Mouse (Mus musculus) NIH3T3 (cell line): Measurements from ENCODE around the gene Cth.
"Not testable (repeated sequence)": the region's sequence is repeated elsewhere in the genome, so short reads cannot be mapped to it uniquely, and the experiment has no call there.

Experiments
- DNase-seq: peaks from one replicate; pipeline ENCODE4 v3.0.0-alpha.2; 2012; ENCODE audit warnings: low read depth

The Cth gene

DNA sequence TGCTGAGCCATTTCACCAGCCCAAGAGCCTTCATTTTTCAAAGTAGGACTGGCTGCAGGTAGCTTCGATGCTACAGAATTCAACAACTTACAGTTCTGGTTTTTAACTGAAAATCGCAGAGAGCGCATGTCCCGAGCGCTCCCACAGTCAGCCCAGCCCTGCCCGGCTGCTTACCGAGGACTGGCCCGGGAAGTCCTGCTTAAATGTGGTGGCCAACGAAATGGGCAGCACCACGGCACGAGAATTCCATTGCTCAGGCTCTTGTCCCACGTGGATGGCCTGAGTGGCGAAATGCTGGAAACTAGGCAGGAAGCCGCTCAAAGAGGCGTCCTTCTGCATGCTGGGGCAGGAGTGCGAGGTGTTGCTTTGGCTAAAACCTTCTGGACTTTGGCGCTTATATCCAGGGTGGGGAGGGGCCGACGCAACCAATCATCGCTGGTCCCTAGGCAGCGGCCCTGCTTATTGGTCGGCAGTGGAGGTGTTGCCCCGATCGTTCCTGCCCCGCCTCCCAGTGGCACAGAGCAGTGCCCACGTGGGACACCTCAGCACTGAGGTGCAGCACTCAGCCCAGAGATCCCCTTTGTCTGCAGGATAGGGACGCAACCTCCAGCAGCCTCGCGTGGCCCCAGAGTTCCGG, at the start of gene Cth:
Cth (minus strand) TSS at position 386 of the 637 bp plus-strand sequence.
- DNase-seq = peak; percentile 89

GRCm38 (mm10) chr3:157973236-157973635, 48.4 kb upstream of the Cth start:
- no peak for DNase-seq

GRCm38 (mm10) chr3:157971151-157971550, 46.3 kb upstream of the Cth start:
- DNase-seq = no peak

GRCm38 (mm10) chr3:157957320-157957719, 32.4 kb upstream of the Cth start:
- no peak for DNase-seq

DNA sequence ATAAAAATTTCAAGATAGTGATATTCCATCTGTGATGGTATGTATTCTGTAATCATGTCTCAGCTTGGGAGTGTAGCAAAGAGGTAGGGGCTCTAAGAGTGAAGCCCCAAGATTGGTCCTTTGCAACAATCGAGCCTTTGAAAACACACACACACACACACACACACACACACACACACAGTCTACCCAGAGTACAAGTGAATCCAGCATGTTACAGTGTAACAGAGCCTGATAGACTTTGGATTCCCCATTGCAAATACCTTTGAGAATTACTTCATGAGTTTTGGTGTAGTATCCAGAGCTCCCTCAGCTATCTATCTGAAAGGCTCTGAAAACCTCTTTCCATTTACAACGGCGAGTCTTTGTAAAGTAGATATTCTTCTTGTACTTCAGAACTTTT, 31.3 kb upstream of the Cth start:
- no peak for DNase-seq

GRCm38 (mm10) chr3:157955466-157955865, 30.6 kb upstream of the Cth start:
- DNase-seq = no peak

GRCm38 (mm10) chr3:157952716-157953115, 27.8 kb upstream of the Cth start:
- no peak for DNase-seq

GRCm38 (mm10) chr3:157947383-157948280, 22.8 kb upstream of the Cth start:
- DNase-seq = no peak

DNA sequence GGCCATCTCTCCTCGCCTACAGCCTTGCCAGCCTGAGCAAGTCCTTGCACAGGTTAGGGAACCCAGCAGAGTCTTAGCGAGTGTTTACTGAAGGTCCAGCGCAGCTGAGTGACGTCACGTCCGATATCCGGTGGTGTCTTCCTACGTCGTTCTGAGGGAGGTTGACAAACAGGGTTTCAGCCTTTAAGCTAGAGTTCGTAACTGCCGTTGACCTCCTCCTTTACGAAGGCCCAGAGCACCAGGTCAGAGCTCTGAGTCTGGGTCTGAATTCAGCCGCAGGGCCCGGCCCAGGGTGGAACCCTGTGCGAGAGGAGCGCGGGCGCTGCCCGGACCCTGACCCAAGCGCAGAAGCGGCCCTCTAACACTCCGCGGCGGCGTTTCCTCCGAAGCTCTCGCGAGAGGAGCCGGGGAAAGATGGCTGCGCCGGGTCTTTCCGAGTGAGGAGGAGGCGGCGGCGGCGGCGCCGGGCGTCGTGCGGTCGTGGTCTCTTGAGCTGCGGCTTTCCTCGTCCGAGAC, 22.0 kb upstream of the Cth start, which contains the start of gene Ankrd13c:
Ankrd13c (plus strand) TSS at position 397 of the 516 bp plus-strand sequence.
- peak; percentile 95 for DNase-seq

GRCm38 (mm10) chr3:157938585-157938984, 13.7 kb upstream of the Cth start:
- DNase-seq = no peak

DNA sequence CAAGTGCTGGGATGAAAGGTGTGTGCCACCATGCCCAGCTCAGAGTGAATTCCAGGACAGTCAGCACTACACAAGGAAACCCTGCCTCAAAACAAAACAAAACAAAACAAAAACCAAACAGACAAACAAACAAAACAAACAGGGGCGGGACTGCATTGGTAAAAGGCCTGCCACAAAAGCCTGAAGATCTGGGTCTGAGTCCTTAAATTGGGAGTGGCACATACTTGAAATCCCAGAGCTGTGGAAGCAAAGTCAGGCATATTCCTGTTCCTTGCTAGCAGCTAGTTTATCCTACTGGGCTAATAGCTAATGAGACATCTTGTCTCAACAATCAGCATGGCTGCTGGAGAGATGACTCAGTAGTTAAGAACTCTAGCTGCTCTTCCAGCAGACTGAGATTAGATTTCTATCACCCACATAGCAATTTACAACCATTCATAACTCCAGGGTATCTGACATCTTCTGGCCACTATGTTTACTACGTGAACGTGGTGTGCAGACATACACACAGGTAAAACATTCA, 9.5 kb upstream of the Cth start:
- DNase-seq = peak; percentile 47

GRCm38 (mm10) chr3:157933223-157933622, 8.3 kb upstream of the Cth start:
- DNase-seq = not testable (repeated sequence)

GRCm38 (mm10) chr3:157932074-157932473, 7.2 kb upstream of the Cth start:
- no peak for DNase-seq

GRCm38 (mm10) chr3:157931592-157931991, 6.7 kb upstream of the Cth start:
- DNase-seq = no peak

- DNase-seq = no peak
Observed at GRCm38 (mm10) chr3:157929417-157929816, 4.5 kb upstream of the Cth start.

DNA sequence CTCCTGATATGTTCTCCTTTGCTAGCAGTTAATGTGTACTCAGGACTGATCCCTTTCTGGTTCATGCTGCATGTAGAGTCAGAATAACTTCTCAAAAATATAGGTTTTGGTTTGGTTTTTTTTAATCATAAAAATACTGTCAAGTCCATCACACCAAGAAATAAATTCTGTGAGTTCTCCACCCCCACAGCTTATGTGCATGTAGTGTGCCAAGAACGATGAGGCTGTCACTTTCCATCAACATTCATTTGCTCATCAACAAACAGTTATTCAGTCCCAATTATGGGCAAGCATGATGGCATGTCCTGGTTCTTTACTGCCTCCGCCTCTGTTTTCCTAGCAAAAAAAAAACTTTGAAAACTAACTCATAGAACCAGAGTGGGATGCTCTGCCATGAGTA, 3.9 kb upstream of the Cth start:
- DNase-seq = no peak

- DNase-seq = no peak
Observed at GRCm38 (mm10) chr3:157926761-157927160, 1.9 kb upstream of the Cth start.

DNA sequence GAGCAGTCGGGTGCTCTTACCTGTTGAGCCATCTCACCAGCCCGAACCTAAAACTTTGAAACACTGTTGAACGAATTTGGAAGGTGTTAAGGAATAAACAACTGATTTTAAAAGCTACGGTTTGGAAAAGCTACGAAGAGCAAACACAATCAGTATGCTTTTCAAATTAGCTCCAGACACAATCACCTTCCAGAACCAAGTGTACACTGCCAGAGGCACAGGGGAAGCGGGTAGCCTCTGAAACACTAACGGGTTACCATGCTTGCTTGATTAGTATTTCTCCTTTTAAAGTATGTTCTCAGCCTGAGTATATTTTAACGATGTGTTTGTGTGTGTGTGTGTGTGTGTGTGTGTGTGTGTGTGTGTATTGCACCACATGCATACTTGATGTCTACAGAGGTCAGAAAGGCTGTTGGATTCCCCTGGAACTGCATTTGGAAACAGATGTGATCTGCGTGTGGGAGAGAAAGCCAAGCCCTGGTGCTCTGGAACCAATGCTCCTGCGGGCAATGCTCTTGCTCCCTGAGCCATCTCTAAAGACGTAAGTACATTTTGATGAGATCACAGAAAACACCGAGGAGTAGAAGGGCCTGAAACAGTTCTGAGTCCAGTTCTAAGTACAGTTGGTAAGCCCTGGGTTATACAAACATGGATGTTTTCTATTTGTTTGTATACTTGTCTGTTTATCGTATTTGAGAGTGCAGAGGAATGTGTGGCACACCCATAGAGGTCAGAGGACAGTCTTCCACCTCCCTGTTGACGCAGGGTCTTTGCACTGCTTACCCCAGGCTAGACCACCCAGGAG, 1.0 kb upstream of the Cth start:
- DNase-seq = no peak

- no peak for DNase-seq
Observed at GRCm38 (mm10) chr3:157923268-157923835, 1.5 kb downstream of the Cth start.

DNA sequence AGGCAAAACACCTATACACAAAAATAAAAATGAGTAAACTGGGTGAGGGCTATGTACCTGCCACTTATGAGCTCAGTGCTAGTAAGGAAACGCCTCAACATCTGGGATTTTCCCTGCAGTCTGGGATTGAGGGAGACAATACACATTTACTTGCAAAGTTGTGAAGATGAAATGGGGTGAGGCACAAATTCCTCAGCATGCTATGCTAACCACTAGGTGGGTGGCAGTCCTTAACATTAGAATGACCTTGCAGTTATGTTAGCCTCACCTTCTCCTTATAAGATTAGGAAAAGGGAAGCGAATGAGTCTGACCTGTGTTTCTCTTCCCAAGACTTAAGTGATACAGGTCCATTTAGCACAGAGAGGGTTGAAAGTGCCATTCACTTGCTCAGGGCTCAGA, 3.5 kb downstream of the Cth start:
- DNase-seq = no peak

DNA sequence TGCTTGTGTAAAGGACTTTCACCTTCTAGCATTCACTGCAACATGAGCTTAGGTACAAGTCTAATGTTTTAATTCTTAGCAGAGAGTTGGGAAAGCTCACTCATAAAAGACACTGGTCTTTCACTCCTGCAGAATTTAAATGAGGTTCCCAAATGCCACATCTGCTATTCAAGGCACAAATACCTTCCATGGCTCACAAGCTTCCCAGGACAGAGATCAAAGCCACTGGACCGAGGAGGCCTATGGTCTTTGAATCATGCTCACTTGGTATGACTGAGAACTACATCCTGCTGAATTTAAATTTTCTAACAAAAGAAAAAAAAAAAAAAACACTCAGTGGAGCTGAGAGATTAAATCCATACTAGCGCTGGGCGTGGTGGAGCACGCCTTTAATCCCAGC, 8.5 kb downstream of the Cth start:
- DNase-seq = no peak

DNA sequence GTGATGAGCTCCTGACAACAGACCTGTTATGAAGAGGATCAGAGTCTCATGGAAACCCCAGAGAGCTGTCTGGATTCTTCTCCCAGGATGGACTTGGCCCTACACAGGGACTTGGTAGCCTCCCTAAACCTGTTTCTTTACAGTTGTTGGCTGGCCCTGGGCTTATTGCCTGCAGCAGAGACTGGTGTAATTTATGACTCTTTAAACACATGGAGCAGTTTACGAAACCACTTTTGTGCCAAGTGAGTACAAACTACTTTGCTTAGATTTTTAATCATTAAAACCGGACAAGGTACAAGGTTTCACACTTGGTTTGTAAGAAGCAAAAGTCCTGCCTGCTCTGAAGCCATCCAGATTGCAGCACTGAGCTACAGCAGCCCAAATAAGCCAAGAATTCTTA, 12.7 kb downstream of the Cth start:
- DNase-seq = peak; percentile 45
